Mouse (Mus musculus): ENCODE results near the gene Rnf213.

- TF ChIP-seq POLR2AphosphoS2 (IDR thresholded peaks at IDR 0.05; ENCODE audit: insufficient read length, low read depth) (no peak), POLR2A (IDR thresholded peaks at IDR 0.05; ENCODE audit: insufficient read length, low read depth) (no peak), TCF12 (IDR thresholded peaks at IDR 0.05; ENCODE audit: insufficient read depth, poor library complexity, severe bottlenecking) (no peak), E2F4 (IDR thresholded peaks at IDR 0.05; ENCODE audit: insufficient read depth) (no peak), CEBPB (IDR thresholded peaks at IDR 0.05; ENCODE audit: insufficient read depth, poor library complexity, severe bottlenecking) (no peak), USF1 (IDR thresholded peaks at IDR 0.05; ENCODE audit: low read depth) (no peak), MAX (IDR thresholded peaks at IDR 0.05; ENCODE audit: low read depth) (no peak), MYOD1 (IDR thresholded peaks at IDR 0.05; ENCODE audit: control insufficient read depth in 1 of 3, insufficient read length in 2 of 3, low read depth in 2 of 3) (no peak), TCF3 (IDR thresholded peaks at IDR 0.05; ENCODE audit: insufficient read length, low read depth) (no peak), MYOG (IDR thresholded peaks at IDR 0.05; ENCODE audit: control insufficient read depth in 1 of 3, insufficient read depth in 1 of 3, insufficient read length in 2 of 3, low read depth in 2 of 3) (no peak)
Observed at GRCm38 (mm10) chr11:119497451-119497850, 104.6 kb downstream of the Rnf213 start.
